In the genomic region with DNA sequence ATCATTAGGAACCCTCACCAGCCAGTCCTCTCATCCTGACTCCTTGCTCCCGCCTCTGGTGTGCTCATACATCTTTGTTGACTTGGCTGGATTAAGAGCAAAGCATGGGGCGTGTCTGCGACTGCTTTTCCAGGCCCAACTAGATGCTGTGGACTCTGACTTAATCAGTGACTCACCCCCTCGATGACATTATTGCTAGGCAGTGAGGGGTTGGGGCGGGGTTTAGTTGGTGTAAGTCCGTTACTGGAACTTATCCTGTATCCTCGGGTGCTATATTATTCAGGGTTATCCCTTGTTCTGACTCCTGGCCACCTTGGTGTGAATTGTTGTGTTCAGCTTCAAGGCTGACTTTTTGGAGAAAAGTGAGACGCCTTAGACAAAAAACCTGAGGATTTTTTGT, we compare ENCODE assay signal across 9 mouse cellular contexts.
DNase-seq lines count a peak whose midpoint lies in the region; ATAC-seq and TF ChIP-seq lines count a peak whose summit lies in the region.
"Had no signal": no experiment of that assay in that cellular context is flagged by ENCODE, and none has a peak within 500 bp of the region (broad histone marks: within the 10 kb centered on the region; RNA-seq: fewer than 3 reads in every experiment).

No protein-coding gene starts in this region.

- no peak overlapping the region for H3K27ac ChIP-seq in intestine, embryonic 14.5 days (ENCODE audit: low read depth)
- H3K27ac ChIP-seq in intestine, postnatal 0 days (ENCODE audit: low read depth, low read length): no peak overlapping the region
- peak overlapping the region; percentile 87 for H3K27ac ChIP-seq in hindbrain, embryonic 13.5 days
- H3K27ac ChIP-seq in neural tube, embryonic 12.5 days: no peak overlapping the region
- H3K27ac ChIP-seq in gastrocnemius, adult 2 months: no peak overlapping the region
- no peak overlapping the region for H3K27ac ChIP-seq in heart, embryonic 11.5 days (ENCODE audit: low read depth, low read length)
- H3K27ac ChIP-seq: heart, adult 2 months had no signal

- no peak overlapping the region for H3K9ac ChIP-seq in intestine, embryonic 14.5 days (ENCODE audit: low read length)
- no peak overlapping the region for H3K9ac ChIP-seq in intestine, postnatal 0 days (ENCODE audit: low read depth, low read length)
- H3K9ac ChIP-seq in hindbrain, embryonic 13.5 days: peak overlapping the region; percentile 49; the same call in 1 of the 2 replicates
- H3K9ac ChIP-seq in neural tube, embryonic 12.5 days: no peak overlapping the region
- H3K9ac ChIP-seq in heart, embryonic 11.5 days (ENCODE audit: low read depth, low read length): no peak overlapping the region

- H3K4me1 ChIP-seq in intestine, embryonic 14.5 days (replicated peaks; ENCODE audit: control insufficient read depth, insufficient read depth, low read length): no peaks in the 10 kb centered on the region
- no peaks in the 10 kb centered on the region for H3K4me1 ChIP-seq in intestine, postnatal 0 days (replicated peaks; ENCODE audit: control insufficient read depth, insufficient read depth, low read length)
- peaks cover 24% of the 10 kb centered on the region for H3K4me1 ChIP-seq in hindbrain, embryonic 13.5 days (replicated peaks)
- H3K4me1 ChIP-seq in neural tube, embryonic 12.5 days: peaks cover 21% of the 10 kb centered on the region
- no peaks in the 10 kb centered on the region for H3K4me1 ChIP-seq in heart, embryonic 11.5 days (ENCODE audit: control insufficient read depth, insufficient read depth, low read length)

- peak; percentile 51 for DNase-seq in intestine, embryonic 14.5 days (ENCODE audit: low spot score)
- peak; percentile 17 for DNase-seq in R1 (ENCODE audit: low read depth, low spot score)
- DNase-seq in cerebellum, adult 9-11 months: no peak
- DNase-seq in gastrocnemius, adult 2 months: no peak

- intact Hi-C loops in gastrocnemius, adult 2 months (cut with DNase I): loop anchor here (1.0 to 10.0 kb wide), 2 partner anchors 306 to 1353 kb away; no protein-coding TSS in a partner anchor

- peak; percentile 57; the same call in 1 of the 2 replicates for ATAC-seq in intestine, embryonic 14.5 days (replicated peaks; ENCODE audit: low FRiP score, low TSS enrichment, low read depth)
- ATAC-seq in intestine, postnatal 0 days: no peak
- no peak for ATAC-seq in hindbrain, embryonic 13.5 days (ENCODE audit: low FRiP score)
- ATAC-seq in neural tube, embryonic 12.5 days (ENCODE audit: low FRiP score, low read depth): peak; percentile 15; the same call in 1 of the 2 replicates
- no peak for ATAC-seq in heart, embryonic 11.5 days (replicated peaks; ENCODE audit: insufficient number of reproducible peaks, low FRiP score, low TSS enrichment)

- H3K9me3 ChIP-seq in intestine, embryonic 14.5 days (ENCODE audit: control insufficient read depth, low read length): no peaks in the 10 kb centered on the region
- no peaks in the 10 kb centered on the region for H3K9me3 ChIP-seq in intestine, postnatal 0 days (ENCODE audit: control insufficient read depth)
- H3K9me3 ChIP-seq in hindbrain, embryonic 13.5 days: no peaks in the 10 kb centered on the region
- H3K9me3 ChIP-seq in neural tube, embryonic 12.5 days: no peaks in the 10 kb centered on the region
- H3K9me3 ChIP-seq in heart, embryonic 11.5 days (replicated peaks; ENCODE audit: control insufficient read depth, low read length): no peaks in the 10 kb centered on the region

- no peaks in the 10 kb centered on the region for H3K36me3 ChIP-seq in intestine, embryonic 14.5 days (ENCODE audit: control insufficient read depth, insufficient read depth, low read length)
- no peaks in the 10 kb centered on the region for H3K36me3 ChIP-seq in intestine, postnatal 0 days (ENCODE audit: control insufficient read depth, insufficient read depth)
- peaks cover 6% of the 10 kb centered on the region for H3K36me3 ChIP-seq in hindbrain, embryonic 13.5 days
- H3K36me3 ChIP-seq in neural tube, embryonic 12.5 days: no peaks in the 10 kb centered on the region
- H3K36me3 ChIP-seq in heart, embryonic 11.5 days (ENCODE audit: control insufficient read depth, insufficient read depth, low read length): no peaks in the 10 kb centered on the region

- H3K27me3 ChIP-seq in intestine, embryonic 14.5 days (replicated peaks; ENCODE audit: control insufficient read depth, insufficient read depth, low read length): no peaks in the 10 kb centered on the region
- H3K27me3 ChIP-seq in intestine, postnatal 0 days (replicated peaks; ENCODE audit: control insufficient read depth, insufficient read depth, low read length): no peaks in the 10 kb centered on the region
- H3K27me3 ChIP-seq in hindbrain, embryonic 13.5 days: no peaks in the 10 kb centered on the region
- no peaks in the 10 kb centered on the region for H3K27me3 ChIP-seq in neural tube, embryonic 12.5 days (replicated peaks)
- no peaks in the 10 kb centered on the region for H3K27me3 ChIP-seq in heart, embryonic 11.5 days (ENCODE audit: control insufficient read depth, insufficient read depth, low read length)

- H3K4me2 ChIP-seq in intestine, embryonic 14.5 days (ENCODE audit: low read length): no peak overlapping the region
- H3K4me2 ChIP-seq in intestine, postnatal 0 days (replicated peaks; ENCODE audit: low read depth): no peak overlapping the region
- H3K4me2 ChIP-seq in hindbrain, embryonic 13.5 days: no peak overlapping the region
- 0 out of 2 replicates have a peak overlapping the region, but pooled peaks have one; percentile 34 for H3K4me2 ChIP-seq in neural tube, embryonic 12.5 days (replicated peaks)
- no peak overlapping the region for H3K4me2 ChIP-seq in heart, embryonic 11.5 days

- no peak for TF ChIP-seq CTCF in intestine, postnatal 0 days (IDR thresholded peaks at IDR 0.05; ENCODE audit: low read depth)
- no peak for TF ChIP-seq CTCF in gastrocnemius, adult 2 months (IDR thresholded peaks at IDR 0.05)

- 58% methylated on average over 8 of the region's 8 CpGs for WGBS in intestine, embryonic 14.5 days
- WGBS in intestine, postnatal 0 days: 36% methylated on average over 8 of the region's 8 CpGs
- WGBS in hindbrain, embryonic 13.5 days: 66% methylated on average over 8 of the region's 8 CpGs
- 63% methylated on average over 8 of the region's 8 CpGs for WGBS in neural tube, embryonic 12.5 days
- WGBS in heart, embryonic 11.5 days (ENCODE audit: insufficient replicate concordance): 55% methylated on average over 8 of the region's 8 CpGs

- no peak overlapping the region for H3K4me3 ChIP-seq in intestine, embryonic 14.5 days (ENCODE audit: low read depth, low read length)
- no peak overlapping the region for H3K4me3 ChIP-seq in intestine, postnatal 0 days (ENCODE audit: low read depth, low read length)
- H3K4me3 ChIP-seq in hindbrain, embryonic 13.5 days: no peak overlapping the region
- H3K4me3 ChIP-seq in neural tube, embryonic 12.5 days: no peak overlapping the region
- no peak overlapping the region for H3K4me3 ChIP-seq in gastrocnemius, adult 2 months
- no peak overlapping the region for H3K4me3 ChIP-seq in heart, embryonic 11.5 days (ENCODE audit: low read depth, low read length)
- H3K4me3 ChIP-seq: heart, adult 2 months had no signal

Comparison
In these comparisons a context has a peak if more than half of its experiments do, and no peak if none do; other contexts are left out.
1. ATAC-seq: peak in intestine, embryonic 14.5 days (single experiment) and neural tube, embryonic 12.5 days (single experiment); none in intestine, postnatal 0 days (single experiment), hindbrain, embryonic 13.5 days (single experiment) and heart, embryonic 11.5 days (single experiment).
2. DNase-seq: peak in intestine, embryonic 14.5 days (single experiment) and R1 (single experiment); none in cerebellum, adult 9-11 months (single experiment) and gastrocnemius, adult 2 months (single experiment).